Mouse (Mus musculus) kidney, adult 2 months (tissue): ENCODE measurements around the gene Scml4. TPM values are rescaled to one million over a fixed set of nuclear protein-coding genes. Genes with fewer than 3 reads are reported as not detected.

ENCODE experiments used
- DNase-seq: peaks from one replicate; pipeline ENCODE4 v3.0.0; 2021
- H3K27ac ChIP-seq: fragments of 200-500 bp; 2 replicates; pipeline ENCODE4 v1.5.1; 2012; ENCODE audit warnings: low read depth, low read length, control low read depth, inconsistent platforms; ENCODE audit not compliant: insufficient read depth
- H3K27me3 ChIP-seq: fragments of 200-500 bp; replicated peaks from 2 replicates; pipeline ENCODE4 v1.6.1; 2012; ENCODE audit warnings: mild to moderate bottlenecking, moderate library complexity, low read length, inconsistent platforms; ENCODE audit not compliant: control insufficient read depth, insufficient read depth
- H3K36me3 ChIP-seq: fragments of 200-500 bp; 2 replicates; pipeline ENCODE4 v1.6.1; 2012; ENCODE audit warnings: mild to moderate bottlenecking, moderate library complexity, low read length, inconsistent platforms; ENCODE audit not compliant: control insufficient read depth, insufficient read depth
- H3K4me1 ChIP-seq: fragments of 200-500 bp; 2 replicates; pipeline ENCODE4 v1.6.1; 2011; ENCODE audit warnings: low read length; ENCODE audit not compliant: control insufficient read depth, insufficient read depth
- H3K4me3 ChIP-seq: fragments of 200-500 bp; 2 replicates; pipeline ENCODE4 v1.5.1; 2011; ENCODE audit warnings: mild to moderate bottlenecking, low read depth, low read length, control low read depth; ENCODE audit not compliant: insufficient read depth
- CTCF ChIP-seq: fragments of 200-500 bp; conservative IDR thresholded peaks from 2 replicates; pipeline ENCODE4 v1.5.1; 2011; ENCODE audit warnings: low read depth, mild to moderate bottlenecking, control low read depth, low read length, moderate library complexity, mixed read lengths; ENCODE audit not compliant: insufficient read depth, insufficient read length
- POLR2A ChIP-seq: fragments of 200-500 bp; IDR thresholded peaks from one replicate; pipeline ENCODE4 v1.6.1; 2011; ENCODE audit warnings: low read depth, low read length, control low read depth
- WGBS: fragments of 180-500 bp; shearing (Covaris S2); methylation state at CpG from one replicate; pipeline ENCODE4 v1.1.7; 2018; 5-methylcytosine and 5-hydroxymethylcytosine counted together
- polyA plus RNA-seq: library from polyadenylated mRNA; depleted of rRNA; stranded (reverse); fragments of >200 nt; gene quantifications from 2 replicates; pipeline ENCODE4 v1.2.3, GENCODE M21; 2012

Gene Scml4
- polyA plus RNA-seq, 1 experiment: 2.2 TPM

- Histone ChIP-seq H3K4me3 (no peak overlapping the region), H3K4me1 (no peaks in the 10 kb centered on the region), H3K36me3 (no peaks in the 10 kb centered on the region), H3K27ac (no peak overlapping the region), H3K27me3 (no peaks in the 10 kb centered on the region)
- WGBS: 93% methylated on average over 12 of the region's 12 CpGs
- TF ChIP-seq POLR2A (no peak), CTCF (no peak)
- no peak for DNase-seq
These were observed 59.6 kb downstream of the Scml4 start for GRCm38 (mm10) chr10:42919786-42920185.

DNA sequence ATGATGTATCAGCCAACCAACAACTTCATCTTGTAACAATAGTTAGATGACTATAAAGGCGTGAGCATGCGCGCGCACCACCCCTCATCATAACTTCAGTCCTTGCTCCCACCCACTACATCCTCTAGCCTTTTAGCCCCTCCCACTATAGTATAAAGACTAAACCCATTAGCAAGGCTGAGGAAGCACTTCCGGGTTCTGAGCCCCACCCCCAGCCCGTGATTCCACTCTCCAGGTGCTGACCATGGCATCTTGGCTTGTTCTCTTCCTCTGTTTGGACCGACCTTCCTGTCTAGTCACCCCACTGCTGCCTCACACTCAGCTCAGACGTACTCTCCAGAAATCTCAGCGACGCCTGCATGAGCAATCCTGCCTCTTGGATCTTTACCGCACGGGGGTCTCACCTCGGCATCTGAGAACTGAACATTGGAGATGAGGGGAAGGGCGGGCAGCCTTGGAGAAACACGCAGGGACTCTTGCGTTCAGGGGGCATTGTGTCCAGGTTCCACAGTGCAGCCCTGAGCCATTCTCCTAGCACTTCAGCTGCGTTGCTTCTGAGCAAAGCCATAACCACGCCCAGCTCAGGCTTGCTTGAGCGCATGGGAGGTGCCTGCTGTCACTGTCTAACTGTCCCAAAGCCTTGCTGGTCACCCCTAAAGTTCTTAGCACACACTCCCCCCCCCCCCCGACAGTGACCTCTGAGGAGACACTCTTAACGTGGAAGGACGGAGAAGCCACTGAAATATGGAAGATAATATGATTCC is 65.1 kb downstream of the Scml4 start:
- no peak for DNase-seq
- WGBS: 79% methylated on average over 22 of the region's 22 CpGs

GRCm38 (mm10) chr10:42930121-42930650 is 70.0 kb downstream of the Scml4 start:
- TF ChIP-seq POLR2A (no peak), CTCF (no peak)
- H3K4me1 ChIP-seq: no peaks in the 10 kb centered on the region
- no peak overlapping the region for H3K27ac ChIP-seq
- no peak for DNase-seq
- no peaks in the 10 kb centered on the region for H3K27me3 ChIP-seq
- 93% methylated on average over 23 of the region's 23 CpGs for whole genome bisulfite sequencing
- no peak overlapping the region for H3K4me3 ChIP-seq
- H3K36me3 ChIP-seq: no peaks in the 10 kb centered on the region

More for the DNA sequence above, 65.1 kb downstream of the Scml4 start:
- H3K36me3 ChIP-seq: no peaks in the 10 kb centered on the region
- H3K4me3 ChIP-seq: no peak overlapping the region
- TF ChIP-seq CTCF (no peak), POLR2A (no peak)
- H3K27ac ChIP-seq: no peak overlapping the region
- no peaks in the 10 kb centered on the region for H3K4me1 ChIP-seq
- H3K27me3 ChIP-seq: no peaks in the 10 kb centered on the region

- H3K27ac ChIP-seq: no peak overlapping the region
- TF ChIP-seq CTCF (no peak), POLR2A (no peak)
- H3K27me3 ChIP-seq: no peaks in the 10 kb centered on the region
- WGBS: 74% methylated on average over 14 of the region's 14 CpGs
- H3K36me3 ChIP-seq: no peaks in the 10 kb centered on the region
- no peaks in the 10 kb centered on the region for H3K4me1 ChIP-seq
- H3K4me3 ChIP-seq: no peak overlapping the region
- no peak for DNase-seq
These were observed 72.8 kb downstream of the Scml4 start for GRCm38 (mm10) chr10:42932862-42933480.

DNA sequence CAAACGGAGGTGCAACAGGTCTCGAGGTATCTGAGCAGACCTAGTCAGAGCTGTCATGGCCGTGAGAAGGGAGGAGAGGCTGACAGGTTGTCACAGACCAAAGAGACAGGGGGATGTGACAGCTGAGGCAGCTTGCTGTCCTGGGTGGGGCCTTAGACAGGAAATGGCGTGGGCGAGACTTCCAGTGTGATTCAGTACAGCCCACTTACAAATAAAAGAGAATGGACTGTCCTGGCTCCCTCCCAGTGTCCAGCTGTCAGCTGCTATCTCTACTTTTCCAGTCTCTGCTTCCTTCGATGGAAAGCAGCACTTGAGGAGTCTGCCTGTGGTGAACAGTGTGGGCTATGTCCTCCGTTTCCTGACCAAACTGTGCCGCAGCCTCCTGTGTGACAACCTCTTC is 74.5 kb downstream of the Scml4 start:
- no peaks in the 10 kb centered on the region for H3K36me3 ChIP-seq
- H3K4me3 ChIP-seq: no peak overlapping the region
- H3K27me3 ChIP-seq: no peaks in the 10 kb centered on the region
- H3K27ac ChIP-seq: no peak overlapping the region
- TF ChIP-seq POLR2A: no peak
- no peak for TF ChIP-seq CTCF
- no peaks in the 10 kb centered on the region for H3K4me1 ChIP-seq
- WGBS: 61% methylated on average over 8 of the region's 8 CpGs
- DNase-seq: peak; percentile 23

- no peak for DNase-seq
- Histone ChIP-seq H3K4me1 (no peaks in the 10 kb centered on the region), H3K4me3 (no peak overlapping the region), H3K27ac (no peak overlapping the region), H3K27me3 (no peaks in the 10 kb centered on the region), H3K36me3 (no peaks in the 10 kb centered on the region)
- TF ChIP-seq POLR2A: no peak
- no peak for TF ChIP-seq CTCF
These were observed 76.0 kb downstream of the Scml4 start for GRCm38 (mm10) chr10:42936205-42936604.

DNA sequence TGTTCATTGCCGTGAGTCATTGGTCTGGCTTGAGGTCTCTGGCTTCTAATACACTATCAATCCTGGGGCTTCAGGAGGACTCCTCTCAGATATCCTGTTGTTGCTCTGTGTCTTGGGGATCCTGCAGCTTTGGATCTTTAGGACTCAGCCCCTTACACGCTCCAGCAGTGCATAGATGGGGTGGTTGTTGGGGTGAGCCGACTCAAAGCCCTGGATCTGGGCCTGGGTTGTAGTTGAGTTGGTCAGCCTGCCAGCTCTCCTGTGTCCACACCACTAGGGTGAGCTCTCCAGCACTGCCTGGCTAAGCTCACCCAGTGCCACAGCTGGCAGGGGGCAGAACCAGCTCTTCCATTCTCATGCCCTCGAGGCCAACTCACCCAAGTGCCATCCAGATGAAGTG is 78.2 kb downstream of the Scml4 start:
- Histone ChIP-seq H3K36me3 (no peaks in the 10 kb centered on the region), H3K27ac (no peak overlapping the region), H3K4me3 (no peak overlapping the region), H3K4me1 (no peaks in the 10 kb centered on the region), H3K27me3 (no peaks in the 10 kb centered on the region)
- WGBS: 86% methylated on average over 4 of the region's 4 CpGs
- TF ChIP-seq CTCF: no peak
- no peak for TF ChIP-seq POLR2A
- no peak for DNase-seq
